Mouse (Mus musculus): ENCODE measurements around the gene Ipo8. TPM values are rescaled to one million over a fixed set of nuclear protein-coding genes. Genes with fewer than 3 reads are reported as not detected.

Ipo8 gene
- polyA plus RNA-seq, 1 experiment from 2014 or later: 12.2 TPM

DNA sequence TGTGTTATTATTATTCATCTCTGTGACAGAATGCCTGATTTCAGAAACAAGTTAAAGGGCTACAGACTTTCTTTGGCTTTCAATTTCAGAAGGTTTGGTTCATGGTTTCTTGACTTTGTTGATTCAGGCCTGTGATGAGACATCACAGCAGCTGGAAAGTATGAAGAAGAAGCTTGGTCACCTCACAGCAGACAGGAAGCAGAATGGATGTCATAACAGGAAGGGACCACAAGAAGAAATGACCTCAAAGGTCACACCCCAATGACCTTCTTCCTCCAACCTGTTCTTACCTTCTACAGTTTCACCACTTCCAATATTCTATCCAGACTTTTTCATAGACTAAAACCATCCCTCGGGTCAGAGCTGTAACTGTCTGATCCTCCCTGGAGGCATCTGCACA is 94.9 kb downstream of the Ipo8 start:
- Histone ChIP-seq H3K9ac (ENCODE audit: low read length) (no peak overlapping the region), H3K36me3 (ENCODE audit: control insufficient read depth, insufficient read depth, low read length) (no peaks in the 10 kb centered on the region), H3K27me3 (replicated peaks; ENCODE audit: control insufficient read depth, insufficient read depth, low read length) (no peaks in the 10 kb centered on the region), H3K9me3 (replicated peaks; ENCODE audit: control insufficient read depth, low read length) (no peaks in the 10 kb centered on the region), H3K4me3 (ENCODE audit: low read depth, low read length) (no peak overlapping the region), H3K27ac (ENCODE audit: low read depth, low read length) (no peak overlapping the region), H3K4me1 (ENCODE audit: control insufficient read depth, insufficient read depth, low read length) (no peaks in the 10 kb centered on the region), H3K4me2 (ENCODE audit: low read length) (no peak overlapping the region)
- no peak for DNase-seq (ENCODE audit: low spot score)
- WGBS: 76% methylated on average over 1 of the region's 1 CpGs
- no peak for ATAC-seq

DNA sequence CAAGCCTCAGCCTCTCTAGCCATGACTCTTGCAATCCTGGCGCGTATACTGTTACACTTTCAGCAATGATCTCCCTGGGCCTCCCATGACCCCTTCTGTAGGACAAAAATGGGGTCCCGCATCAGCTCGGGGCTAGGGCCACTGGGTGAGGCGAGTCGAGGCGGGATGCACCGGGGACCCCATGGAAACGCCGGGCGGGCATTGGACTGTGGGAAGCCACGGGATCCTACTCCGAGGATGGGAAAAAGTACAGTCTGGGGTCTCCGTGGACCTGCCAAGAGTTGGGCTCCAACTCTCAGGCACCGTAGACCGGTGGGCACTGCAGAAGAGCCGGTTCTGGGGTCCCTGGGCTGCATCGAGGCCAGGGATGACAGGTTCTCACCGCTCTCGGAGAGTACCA is 97.3 kb downstream of the Ipo8 start:
- no peak overlapping the region for H3K4me2 ChIP-seq (ENCODE audit: low read length)
- no peaks in the 10 kb centered on the region for H3K4me1 ChIP-seq (ENCODE audit: control insufficient read depth, insufficient read depth, low read length)
- no peaks in the 10 kb centered on the region for H3K27me3 ChIP-seq (replicated peaks; ENCODE audit: control insufficient read depth, insufficient read depth, low read length)
- H3K9ac ChIP-seq (ENCODE audit: low read length): no peak overlapping the region
- no peak overlapping the region for H3K4me3 ChIP-seq (ENCODE audit: low read depth, low read length)
- DNase-seq (ENCODE audit: low spot score) (no peak), ATAC-seq (no peak)
- 96% methylated on average over 20 of the region's 20 CpGs for WGBS
- no peak overlapping the region for H3K27ac ChIP-seq (ENCODE audit: low read depth, low read length)
- H3K36me3 ChIP-seq (ENCODE audit: control insufficient read depth, insufficient read depth, low read length): no peaks in the 10 kb centered on the region
- H3K9me3 ChIP-seq (replicated peaks; ENCODE audit: control insufficient read depth, low read length): no peaks in the 10 kb centered on the region

DNA sequence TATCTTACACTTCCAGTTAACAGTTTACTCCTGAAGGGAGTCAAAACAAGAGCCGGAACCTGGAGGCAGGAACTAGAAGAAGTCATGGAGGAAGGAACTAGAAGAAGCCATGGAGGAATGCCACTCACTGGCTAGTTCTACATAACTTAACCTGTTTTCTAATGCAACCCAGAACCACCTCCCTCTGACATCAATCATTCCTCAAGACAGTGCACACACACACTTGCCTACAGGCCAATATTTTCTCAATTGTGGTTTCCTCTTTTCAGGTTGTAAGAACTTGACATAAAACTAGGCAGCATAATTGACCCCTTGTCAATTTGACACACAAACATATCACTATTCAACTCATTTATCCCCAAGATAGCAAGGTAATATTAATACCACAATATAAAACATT is 98.3 kb downstream of the Ipo8 start:
- no peaks in the 10 kb centered on the region for H3K27me3 ChIP-seq (replicated peaks; ENCODE audit: control insufficient read depth, insufficient read depth, low read length)
- ATAC-seq (no peak), DNase-seq (ENCODE audit: low spot score) (no peak)
- no peak overlapping the region for H3K4me2 ChIP-seq (ENCODE audit: low read length)
- H3K9me3 ChIP-seq (replicated peaks; ENCODE audit: control insufficient read depth, low read length): no peaks in the 10 kb centered on the region
- H3K4me3 ChIP-seq (ENCODE audit: low read depth, low read length): no peak overlapping the region
- no peak overlapping the region for H3K27ac ChIP-seq (ENCODE audit: low read depth, low read length)
- H3K36me3 ChIP-seq (ENCODE audit: control insufficient read depth, insufficient read depth, low read length): no peaks in the 10 kb centered on the region
- H3K4me1 ChIP-seq (ENCODE audit: control insufficient read depth, insufficient read depth, low read length): no peaks in the 10 kb centered on the region
- WGBS: 95% methylated on average over 1 of the region's 1 CpGs
- H3K9ac ChIP-seq (ENCODE audit: low read length): no peak overlapping the region

DNA sequence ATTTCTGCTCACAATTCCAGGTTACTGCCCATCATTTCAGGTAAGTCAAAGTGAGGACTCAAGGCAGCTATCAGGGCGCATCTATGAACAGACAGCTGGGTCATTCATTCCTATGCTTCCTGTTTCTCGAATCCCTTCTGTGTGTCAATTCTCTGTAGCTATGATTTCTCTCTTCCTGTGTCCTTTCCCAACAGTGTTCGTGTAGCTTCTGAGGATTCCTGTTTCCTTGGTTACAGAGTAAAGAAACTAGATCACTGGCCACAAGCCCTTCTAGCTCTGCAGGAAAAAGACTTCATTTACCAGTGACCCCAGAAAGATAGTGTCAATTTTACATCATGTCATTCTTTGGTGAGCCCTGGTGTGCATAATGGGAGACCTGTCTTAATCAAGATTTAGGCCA is 102.7 kb downstream of the Ipo8 start:
- no peak overlapping the region for H3K9ac ChIP-seq (ENCODE audit: low read length)
- ATAC-seq (no peak), DNase-seq (ENCODE audit: low spot score) (no peak)
- no peak overlapping the region for H3K4me3 ChIP-seq (ENCODE audit: low read depth, low read length)
- H3K9me3 ChIP-seq (replicated peaks; ENCODE audit: control insufficient read depth, low read length): no peaks in the 10 kb centered on the region
- H3K4me2 ChIP-seq (ENCODE audit: low read length): no peak overlapping the region
- H3K36me3 ChIP-seq (ENCODE audit: control insufficient read depth, insufficient read depth, low read length): no peaks in the 10 kb centered on the region
- H3K4me1 ChIP-seq (ENCODE audit: control insufficient read depth, insufficient read depth, low read length): no peaks in the 10 kb centered on the region
- no peak overlapping the region for H3K27ac ChIP-seq (ENCODE audit: low read depth, low read length)
- WGBS: 76% methylated on average over 3 of the region's 3 CpGs
- no peaks in the 10 kb centered on the region for H3K27me3 ChIP-seq (replicated peaks; ENCODE audit: control insufficient read depth, insufficient read depth, low read length)

DNA sequence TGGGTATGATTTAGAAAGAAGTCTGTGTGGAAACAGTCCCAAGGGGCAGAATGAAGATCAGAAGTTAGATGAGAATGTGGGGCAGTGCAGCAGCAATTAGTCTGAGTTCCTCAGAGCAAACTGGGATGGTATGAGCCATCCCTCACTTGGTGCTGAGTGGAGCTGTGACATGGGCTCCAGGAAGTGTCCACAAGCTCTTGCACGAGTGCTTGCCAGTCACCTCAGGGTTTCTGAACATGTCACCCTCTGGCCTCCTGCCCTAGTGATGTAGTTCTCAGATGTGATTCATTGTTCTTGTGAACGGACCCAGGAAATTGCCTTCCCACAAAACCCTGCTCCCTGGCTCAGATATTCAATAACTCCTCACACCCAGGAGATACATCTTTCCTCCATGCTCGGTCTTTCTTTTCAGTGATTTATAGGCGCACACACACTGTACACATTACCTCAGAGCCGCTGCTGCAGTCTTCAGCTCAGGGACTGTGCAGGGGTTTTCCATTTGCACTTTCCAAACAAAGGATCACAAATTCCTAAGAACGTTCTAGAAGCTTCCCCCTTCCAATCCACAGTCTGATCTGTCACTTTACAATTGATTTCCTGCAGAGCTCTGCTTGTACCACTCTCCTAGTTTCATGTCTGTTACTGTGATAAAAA is 103.3 kb downstream of the Ipo8 start:
- DNase-seq (ENCODE audit: low spot score): no peak
- ATAC-seq: no peak
- no peaks in the 10 kb centered on the region for H3K4me1 ChIP-seq (ENCODE audit: control insufficient read depth, insufficient read depth, low read length)
- H3K36me3 ChIP-seq (ENCODE audit: control insufficient read depth, insufficient read depth, low read length): no peaks in the 10 kb centered on the region
- WGBS: 57% methylated on average over 6 of the region's 6 CpGs
- no peak overlapping the region for H3K4me3 ChIP-seq (ENCODE audit: low read depth, low read length)
- H3K4me2 ChIP-seq (ENCODE audit: low read length): no peak overlapping the region
- no peaks in the 10 kb centered on the region for H3K27me3 ChIP-seq (replicated peaks; ENCODE audit: control insufficient read depth, insufficient read depth, low read length)
- H3K27ac ChIP-seq (ENCODE audit: low read depth, low read length): no peak overlapping the region
- no peaks in the 10 kb centered on the region for H3K9me3 ChIP-seq (replicated peaks; ENCODE audit: control insufficient read depth, low read length)
- H3K9ac ChIP-seq (ENCODE audit: low read length): no peak overlapping the region

DNA sequence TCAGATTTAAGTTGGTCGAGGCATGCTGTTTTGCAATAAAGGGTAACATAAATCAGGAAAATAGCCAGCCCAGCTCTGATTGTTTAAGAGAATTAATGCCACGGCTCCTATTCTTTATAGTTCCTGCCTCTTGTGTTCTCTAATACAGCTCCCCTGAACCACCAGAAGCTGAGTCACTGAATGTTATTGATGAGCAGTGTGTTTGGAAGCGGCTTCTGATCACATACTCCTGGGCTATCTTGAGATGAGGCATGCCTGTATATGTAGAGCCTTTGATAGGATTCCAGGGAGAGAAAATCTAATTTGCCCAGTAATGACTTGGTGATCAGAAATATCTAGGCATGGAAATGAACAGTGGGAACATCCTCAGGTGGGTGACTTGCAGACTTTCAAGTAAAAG is 106.8 kb downstream of the Ipo8 start:
- Histone ChIP-seq H3K4me1 (ENCODE audit: control insufficient read depth, insufficient read depth, low read length) (no peaks in the 10 kb centered on the region), H3K27ac (ENCODE audit: low read depth, low read length) (no peak overlapping the region), H3K27me3 (replicated peaks; ENCODE audit: control insufficient read depth, insufficient read depth, low read length) (no peaks in the 10 kb centered on the region), H3K4me3 (ENCODE audit: low read depth, low read length) (no peak overlapping the region), H3K9me3 (replicated peaks; ENCODE audit: control insufficient read depth, low read length) (no peaks in the 10 kb centered on the region), H3K4me2 (ENCODE audit: low read length) (no peak overlapping the region), H3K36me3 (ENCODE audit: control insufficient read depth, insufficient read depth, low read length) (no peaks in the 10 kb centered on the region), H3K9ac (ENCODE audit: low read length) (no peak overlapping the region)
- no peak for ATAC-seq
- 35% methylated on average over 3 of the region's 3 CpGs for whole genome bisulfite sequencing
- no peak for DNase-seq (ENCODE audit: low spot score)

Other genes starting within 250 kb of the Ipo8 start
- 5.0 and 6.3 TPM in 2 replicates for gene Caprin2, start 64.8 kb upstream of the Ipo8 start, polyA plus RNA-seq (2014; fragmentation: Nextera tagmentation; extraction: Ambion mirVana)
- 137 and 152 TPM in 2 replicates for gene Sinhcaf, start 115.0 kb upstream of the Ipo8 start, polyA plus RNA-seq (2014; fragmentation: Nextera tagmentation; extraction: Ambion mirVana)

Data from forebrain, embryonic 14.5 days (tissue).